Mouse (Mus musculus) limb, embryonic 11.5 days (tissue): ENCODE data around the gene Stpg1. TPM values are rescaled to one million over a fixed set of nuclear protein-coding genes. Genes with fewer than 3 reads are reported as not detected.
A peak's percentile ranks its signal among the peaks of the same experiment; 100 is the strongest.

Experiments
- ATAC-seq: fragments of 200-750 bp; cut with Nextera tagmentation; 2 replicates; pipeline ENCODE4 v1.8.0; 2017; ENCODE audit warnings: low read depth; ENCODE audit not compliant: insufficient number of reproducible peaks, low FRiP score, low TSS enrichment
- DNase-seq: peaks from one replicate; pipeline ENCODE4 v3.0.0-alpha.2; 2015; ENCODE audit warnings: low spot score
- H3K27ac ChIP-seq: fragments of 300-500 bp; sonication (generic); replicated peaks from 2 replicates; pipeline ENCODE4 v1.5.1; 2014; ENCODE audit warnings: low read depth, mild to moderate bottlenecking, low read length
- H3K27me3 ChIP-seq: fragments of 300-500 bp; sonication (generic); 2 replicates; pipeline ENCODE4 v1.6.1; 2014; ENCODE audit warnings: mild to moderate bottlenecking, low read length, mixed read lengths; ENCODE audit not compliant: control insufficient read depth, insufficient read depth
- H3K36me3 ChIP-seq: fragments of 300-500 bp; sonication (generic); 2 replicates; pipeline ENCODE4 v1.6.1; 2014; ENCODE audit warnings: mild to moderate bottlenecking, low read length, moderate library complexity, mixed read lengths; ENCODE audit not compliant: control insufficient read depth, insufficient read depth
- H3K4me1 ChIP-seq: fragments of 300-500 bp; sonication (generic); 2 replicates; pipeline ENCODE4 v1.6.1; 2014; ENCODE audit warnings: low read length, mixed read lengths; ENCODE audit not compliant: control insufficient read depth, insufficient read depth
- H3K4me2 ChIP-seq: fragments of 300-500 bp; sonication (generic); 2 replicates; pipeline ENCODE4 v1.6.1; 2014; ENCODE audit warnings: low read depth, mild to moderate bottlenecking, moderate library complexity; ENCODE audit not compliant: severe bottlenecking
- H3K4me3 ChIP-seq: fragments of 300-500 bp; sonication (generic); 2 replicates; pipeline ENCODE4 v1.5.1; 2014; ENCODE audit warnings: low read depth, low read length
- H3K9ac ChIP-seq: fragments of 300-500 bp; sonication (generic); 2 replicates; pipeline ENCODE4 v1.6.1; 2014; ENCODE audit warnings: mild to moderate bottlenecking, low read length
- H3K9me3 ChIP-seq: fragments of 300-500 bp; sonication (generic); 2 replicates; pipeline ENCODE4 v1.6.1; 2016; ENCODE audit warnings: low read length; ENCODE audit not compliant: control insufficient read depth
- WGBS: fragments of 180-500 bp; shearing (Covaris S2); extraction: QIAGEN DNeasy Blood & Tissue Kit; methylation state at CpG from one replicate; pipeline ENCODE4 v1.1.7; 2014; 5-methylcytosine and 5-hydroxymethylcytosine counted together
- polyA plus RNA-seq: library from polyadenylated mRNA; unstranded; fragments of >200 nt; fragmentation: Nextera tagmentation; extraction: Ambion mirVana; gene quantifications from 2 replicates; pipeline ENCODE4 v1.2.1, GENCODE M21; 2014

Stpg1 gene
- polyA plus RNA-seq, 1 experiment from 2014 or later, result 0.13 TPM

DNA sequence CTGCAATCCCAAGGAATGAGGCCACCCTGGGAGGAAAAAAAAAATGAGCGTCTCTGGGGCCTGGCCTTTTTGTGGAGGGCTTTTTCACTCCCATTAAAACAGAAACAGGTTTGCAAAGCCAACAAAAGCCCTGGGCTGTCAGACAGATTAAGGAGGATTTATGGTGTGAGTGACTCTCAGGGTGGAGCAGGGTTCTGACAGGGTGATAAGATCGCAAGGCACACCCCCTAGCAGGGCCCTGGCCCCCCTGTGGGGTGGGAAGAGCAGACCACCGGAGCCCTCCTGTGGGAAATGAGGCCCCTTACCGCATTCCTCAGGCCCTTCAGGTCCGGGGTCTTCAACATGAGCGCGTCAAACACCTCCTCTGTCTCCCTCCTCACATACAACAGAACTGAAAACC is 53.5 kb downstream of the Stpg1 start:
- no peak overlapping the region for H3K27ac ChIP-seq
- H3K4me1 ChIP-seq, result peaks cover 50% of the 10 kb centered on the region
- 0 out of 2 replicates have a peak, but pooled peaks have one; percentile 55 for ATAC-seq
- H3K4me3 ChIP-seq, result no peak overlapping the region
- no peaks in the 10 kb centered on the region for H3K9me3 ChIP-seq
- peak overlapping the region; percentile 46; the same call in 1 of the 2 replicates for H3K9ac ChIP-seq
- peak; percentile 44 for DNase-seq
- 4% methylated on average over 7 of the region's 7 CpGs for WGBS
- H3K27me3 ChIP-seq, result no peaks in the 10 kb centered on the region; the same call in 1 of the 2 replicates
- no peaks in the 10 kb centered on the region for H3K36me3 ChIP-seq
- H3K4me2 ChIP-seq, result no peak overlapping the region

DNA sequence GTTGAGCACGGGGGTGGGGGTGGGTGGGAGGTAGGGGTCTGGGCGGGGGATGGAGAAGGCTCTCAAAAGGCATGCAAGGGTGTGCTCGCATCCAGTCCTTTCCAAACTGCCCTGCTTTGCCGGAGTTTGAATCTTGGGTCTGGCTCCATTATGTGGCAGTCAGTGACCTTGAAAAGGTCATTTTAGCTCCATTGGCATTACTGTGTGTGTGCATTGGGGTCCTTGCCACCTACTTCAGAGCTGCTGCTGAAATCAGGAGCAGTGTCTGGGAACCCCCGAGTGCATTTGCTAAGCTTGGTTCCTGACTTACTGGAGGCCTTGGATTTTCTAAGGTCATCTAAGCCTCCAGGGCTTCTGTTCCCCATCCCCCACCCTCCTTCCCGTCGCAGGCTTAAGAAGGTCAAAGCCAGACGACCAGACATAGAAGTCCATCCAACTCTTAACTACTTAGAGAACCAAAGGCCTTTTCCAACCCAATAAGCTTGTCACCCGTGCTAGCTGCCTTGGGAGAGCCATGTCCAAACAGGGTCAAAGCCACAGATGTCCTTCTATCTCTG is 54.0 kb downstream of the Stpg1 start:
- Histone ChIP-seq H3K4me3 (no peak overlapping the region), H3K4me2 (0 out of 2 replicates have a peak overlapping the region, but pooled peaks have one; percentile 18), H3K27me3 (no peaks in the 10 kb centered on the region; the same call in 1 of the 2 replicates), H3K9me3 (no peaks in the 10 kb centered on the region), H3K4me1 (peaks cover 50% of the 10 kb centered on the region), H3K9ac (no peak overlapping the region), H3K36me3 (no peaks in the 10 kb centered on the region), H3K27ac (no peak overlapping the region)
- WGBS, result 18% methylated on average over 9 of the region's 9 CpGs
- no peak for ATAC-seq
- no peak for DNase-seq

DNA sequence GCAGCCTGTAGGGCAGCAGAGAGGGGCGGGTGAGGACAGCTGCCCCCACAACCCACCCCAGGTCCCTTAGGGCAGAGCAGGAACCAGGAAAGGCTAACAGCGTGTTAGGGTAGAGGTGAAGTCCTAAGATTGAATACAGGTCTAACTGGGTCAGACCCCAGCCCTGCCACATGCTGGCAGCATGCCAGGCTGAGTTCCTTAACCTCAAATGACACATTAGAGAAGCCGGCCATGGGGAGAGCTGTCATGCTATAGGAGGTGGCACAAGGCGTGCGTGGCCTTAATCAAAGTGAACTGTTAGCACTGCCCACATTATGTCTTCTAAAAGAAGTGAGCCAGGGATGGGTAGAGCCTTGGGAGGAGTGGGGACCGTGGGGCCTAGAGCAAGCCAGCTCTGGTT is 54.7 kb downstream of the Stpg1 start:
- Histone ChIP-seq H3K36me3 (no peaks in the 10 kb centered on the region), H3K4me3 (no peak overlapping the region), H3K27ac (peak overlapping the region; percentile 25; the same call in 1 of the 2 replicates), H3K27me3 (no peaks in the 10 kb centered on the region; the same call in 1 of the 2 replicates), H3K9me3 (no peaks in the 10 kb centered on the region), H3K4me1 (peaks cover 50% of the 10 kb centered on the region), H3K9ac (no peak overlapping the region), H3K4me2 (no peak overlapping the region)
- ATAC-seq, result no peak
- no peak for DNase-seq
- WGBS, result 57% methylated on average over 6 of the region's 6 CpGs

DNA sequence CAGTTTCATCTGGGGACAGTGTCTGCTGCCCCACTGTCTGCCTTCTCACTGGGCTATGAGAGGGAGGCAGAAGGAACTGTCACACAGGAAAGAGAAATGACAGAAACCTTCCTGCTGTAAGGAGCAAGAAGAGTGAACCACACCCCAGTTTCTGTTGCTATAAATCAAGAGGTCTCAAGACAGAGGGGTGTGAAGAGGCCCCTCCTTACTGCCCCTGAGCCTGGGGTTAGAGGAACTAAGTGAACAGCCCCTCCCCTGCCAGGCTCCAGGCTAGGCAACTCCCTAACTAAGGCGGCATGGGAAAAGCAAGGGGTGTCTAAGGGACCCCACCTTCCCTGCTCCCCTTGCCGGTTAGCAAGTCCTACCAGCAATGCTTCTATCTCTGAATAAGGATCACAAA is 69.2 kb downstream of the Stpg1 start:
- Histone ChIP-seq H3K9ac (no peak overlapping the region), H3K4me3 (no peak overlapping the region), H3K4me1 (peaks cover 16% of the 10 kb centered on the region), H3K4me2 (no peak overlapping the region), H3K27ac (no peak overlapping the region), H3K36me3 (no peaks in the 10 kb centered on the region), H3K9me3 (no peaks in the 10 kb centered on the region), H3K27me3 (peaks cover 9% of the 10 kb centered on the region; the same call in 1 of the 2 replicates)
- WGBS, result 23% methylated on average over 2 of the region's 2 CpGs
- ATAC-seq (no peak), DNase-seq (no peak)

DNA sequence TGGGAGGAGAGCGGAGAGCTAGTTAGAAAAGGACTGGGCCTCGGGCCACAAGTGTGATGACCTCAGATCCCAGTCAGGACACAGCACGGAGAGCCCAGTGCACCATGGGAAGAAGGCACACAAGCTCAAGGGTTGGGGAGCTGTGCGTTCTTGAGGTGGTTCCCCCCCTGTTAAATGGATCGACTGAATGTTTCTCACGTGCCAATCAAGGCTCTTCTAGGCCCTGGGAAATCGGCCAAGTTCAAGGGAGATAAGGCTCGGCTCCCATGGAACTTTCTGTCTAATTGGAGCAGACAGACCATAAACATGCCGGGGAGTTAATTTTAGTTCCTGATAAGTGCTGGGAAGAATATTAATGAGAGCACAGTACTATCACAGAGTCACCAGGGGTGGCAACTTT is 70.8 kb downstream of the Stpg1 start:
- Histone ChIP-seq H3K9ac (no peak overlapping the region), H3K9me3 (no peaks in the 10 kb centered on the region), H3K4me2 (no peak overlapping the region), H3K36me3 (no peaks in the 10 kb centered on the region), H3K4me1 (peaks cover 30% of the 10 kb centered on the region), H3K27me3 (peaks cover 13% of the 10 kb centered on the region; the same call in 1 of the 2 replicates), H3K4me3 (no peak overlapping the region), H3K27ac (no peak overlapping the region)
- ATAC-seq (no peak), DNase-seq (no peak)
- WGBS, result 73% methylated on average over 9 of the region's 9 CpGs

DNA sequence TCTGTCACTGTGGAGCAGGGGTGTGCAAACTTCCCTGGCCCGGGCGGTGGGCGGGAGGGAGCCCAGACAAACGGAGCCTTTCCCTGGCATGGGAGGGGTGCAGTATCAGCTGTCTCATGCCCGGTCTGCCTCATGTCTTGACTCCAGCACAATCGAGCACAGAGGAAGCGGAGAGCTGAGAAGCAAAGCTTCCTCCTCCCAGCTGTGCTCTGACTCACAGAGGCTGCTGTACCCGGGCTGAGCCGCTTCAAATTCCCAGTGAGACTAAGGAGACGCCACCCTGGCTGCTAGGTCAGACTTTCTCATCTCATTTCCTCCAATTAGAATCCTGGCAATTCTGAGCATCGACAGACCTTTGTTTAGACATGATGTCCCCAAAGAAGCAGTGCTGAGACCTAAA is 72.5 kb downstream of the Stpg1 start:
- Histone ChIP-seq H3K4me2 (no peak overlapping the region), H3K9ac (no peak overlapping the region), H3K27ac (no peak overlapping the region), H3K9me3 (no peaks in the 10 kb centered on the region), H3K36me3 (no peaks in the 10 kb centered on the region), H3K4me3 (no peak overlapping the region), H3K4me1 (peaks cover 44% of the 10 kb centered on the region), H3K27me3 (peaks cover 17% of the 10 kb centered on the region)
- no peak for DNase-seq
- ATAC-seq, result no peak
- WGBS, result 33% methylated on average over 11 of the region's 11 CpGs

DNA sequence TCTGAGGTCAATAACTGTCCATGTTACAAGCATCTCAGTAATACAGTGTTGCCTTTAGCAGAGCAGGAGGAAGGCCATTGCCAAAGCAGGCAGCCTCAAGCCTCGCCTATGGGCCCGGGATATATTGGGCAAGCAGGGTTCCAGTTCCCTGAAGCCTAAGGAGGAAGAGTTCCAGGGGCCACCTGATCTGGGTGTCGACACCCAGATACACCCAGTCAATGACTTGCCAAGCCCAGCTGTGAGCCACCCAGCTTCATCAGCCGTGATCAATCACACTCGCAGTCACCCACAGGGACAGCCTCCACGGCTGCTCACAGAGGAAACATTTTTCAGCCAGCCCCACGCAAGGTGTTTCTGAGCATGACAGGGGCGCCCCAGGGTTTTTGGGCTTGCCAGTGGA is 72.9 kb downstream of the Stpg1 start:
- Histone ChIP-seq H3K27me3 (peaks cover 22% of the 10 kb centered on the region), H3K27ac (no peak overlapping the region), H3K9ac (no peak overlapping the region), H3K36me3 (no peaks in the 10 kb centered on the region), H3K9me3 (no peaks in the 10 kb centered on the region), H3K4me3 (no peak overlapping the region), H3K4me2 (no peak overlapping the region), H3K4me1 (peaks cover 49% of the 10 kb centered on the region)
- ATAC-seq (no peak), DNase-seq (no peak)
- WGBS, result 32% methylated on average over 8 of the region's 8 CpGs

DNA sequence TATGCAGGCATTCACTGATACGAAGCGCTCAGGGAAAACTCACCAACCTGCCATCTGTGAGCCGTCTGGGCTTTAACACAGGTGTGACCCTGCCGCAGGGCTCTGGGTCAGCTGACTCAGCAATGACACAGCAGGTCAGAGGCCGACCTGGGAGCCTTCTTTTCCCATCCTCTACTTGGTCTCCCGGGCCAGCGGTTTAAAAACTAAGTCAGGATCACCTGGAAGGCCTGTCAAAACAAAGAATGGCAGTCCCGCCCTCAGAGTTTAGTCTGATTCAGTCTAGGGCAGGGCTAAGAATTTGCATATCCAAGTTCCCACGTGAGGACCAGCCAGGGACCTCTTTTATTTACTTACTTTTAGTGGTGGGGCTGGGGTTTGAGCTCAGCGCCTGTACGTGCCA is 74.6 kb downstream of the Stpg1 start:
- H3K9ac ChIP-seq, result 0 out of 2 replicates have a peak overlapping the region, but pooled peaks have one; percentile 4
- no peak overlapping the region for H3K27ac ChIP-seq
- no peak overlapping the region for H3K4me3 ChIP-seq
- H3K27me3 ChIP-seq, result peaks cover 39% of the 10 kb centered on the region
- under 1% methylated on average over 11 of the region's 11 CpGs for WGBS
- no peaks in the 10 kb centered on the region for H3K9me3 ChIP-seq
- peak overlapping the region; percentile 47 for H3K4me2 ChIP-seq
- ATAC-seq (no peak), DNase-seq (no peak)
- no peaks in the 10 kb centered on the region for H3K36me3 ChIP-seq
- peaks cover 60% of the 10 kb centered on the region for H3K4me1 ChIP-seq
